Mouse (Mus musculus): ENCODE data around the gene Fyn. TPM values are rescaled to one million over a fixed set of nuclear protein-coding genes. Genes with fewer than 3 reads are reported as not detected.

Fyn gene
- polyA plus RNA-seq, 1 experiment from 2014 or later = 11.2 TPM

- H3K27ac ChIP-seq (replicated peaks) = no peak overlapping the region
- no peaks in the 10 kb centered on the region for H3K27me3 ChIP-seq (replicated peaks)
- no peak for ATAC-seq (ENCODE audit: extremely low read depth, insufficient number of reproducible peaks, low FRiP score, low TSS enrichment)
- WGBS = 73% methylated on average over 14 of the region's 14 CpGs
- H3K4me3 ChIP-seq = no peak overlapping the region
- H3K4me1 ChIP-seq = peaks cover 40% of the 10 kb centered on the region
- no peaks in the 10 kb centered on the region for H3K9me3 ChIP-seq
- no peak overlapping the region for H3K4me2 ChIP-seq
- peaks cover 4% of the 10 kb centered on the region for H3K36me3 ChIP-seq
- H3K9ac ChIP-seq = no peak overlapping the region
Measured at GRCm38 (mm10) chr10:39430074-39430764, 61.6 kb downstream of the Fyn start.

GRCm38 (mm10) chr10:39431265-39431664 is 62.6 kb downstream of the Fyn start:
- H3K36me3 ChIP-seq = no peaks in the 10 kb centered on the region
- H3K4me2 ChIP-seq = no peak overlapping the region
- no peaks in the 10 kb centered on the region for H3K27me3 ChIP-seq (replicated peaks)
- no peaks in the 10 kb centered on the region for H3K9me3 ChIP-seq
- 62% methylated on average over 2 of the region's 2 CpGs for WGBS
- no peak for ATAC-seq (ENCODE audit: extremely low read depth, insufficient number of reproducible peaks, low FRiP score, low TSS enrichment)
- no peak overlapping the region for H3K9ac ChIP-seq
- H3K4me3 ChIP-seq = no peak overlapping the region
- peaks cover 40% of the 10 kb centered on the region for H3K4me1 ChIP-seq
- no peak overlapping the region for H3K27ac ChIP-seq (replicated peaks)

- H3K9ac ChIP-seq = no peak overlapping the region
- H3K4me3 ChIP-seq = no peak overlapping the region
- ATAC-seq (ENCODE audit: extremely low read depth, insufficient number of reproducible peaks, low FRiP score, low TSS enrichment) = no peak
- peaks cover 30% of the 10 kb centered on the region for H3K4me1 ChIP-seq
- H3K36me3 ChIP-seq = no peaks in the 10 kb centered on the region
- H3K27ac ChIP-seq (replicated peaks) = no peak overlapping the region
- H3K27me3 ChIP-seq (replicated peaks) = no peaks in the 10 kb centered on the region
- no peak overlapping the region for H3K4me2 ChIP-seq
- WGBS = 74% methylated on average over 14 of the region's 14 CpGs
- no peaks in the 10 kb centered on the region for H3K9me3 ChIP-seq
Measured at GRCm38 (mm10) chr10:39432648-39433568, 64.3 kb downstream of the Fyn start.

GRCm38 (mm10) chr10:39433893-39434292 is 65.2 kb downstream of the Fyn start:
- no peak for ATAC-seq (ENCODE audit: extremely low read depth, insufficient number of reproducible peaks, low FRiP score, low TSS enrichment)
- Histone ChIP-seq H3K36me3 (no peaks in the 10 kb centered on the region), H3K4me1 (peaks cover 30% of the 10 kb centered on the region), H3K9ac (no peak overlapping the region), H3K27ac (replicated peaks) (no peak overlapping the region), H3K9me3 (no peaks in the 10 kb centered on the region), H3K4me2 (no peak overlapping the region), H3K27me3 (replicated peaks) (no peaks in the 10 kb centered on the region), H3K4me3 (no peak overlapping the region)
- WGBS = 72% methylated on average over 7 of the region's 7 CpGs

- Histone ChIP-seq H3K4me3 (no peak overlapping the region), H3K4me1 (peaks cover 30% of the 10 kb centered on the region), H3K27ac (replicated peaks) (no peak overlapping the region), H3K4me2 (no peak overlapping the region), H3K9me3 (no peaks in the 10 kb centered on the region), H3K27me3 (replicated peaks) (no peaks in the 10 kb centered on the region), H3K36me3 (no peaks in the 10 kb centered on the region), H3K9ac (no peak overlapping the region)
- no peak for ATAC-seq (ENCODE audit: extremely low read depth, insufficient number of reproducible peaks, low FRiP score, low TSS enrichment)
- 66% methylated on average over 8 of the region's 8 CpGs for WGBS
Measured at GRCm38 (mm10) chr10:39434758-39435448, 66.2 kb downstream of the Fyn start.

GRCm38 (mm10) chr10:39438905-39439304 is 70.2 kb downstream of the Fyn start:
- Histone ChIP-seq H3K9me3 (no peaks in the 10 kb centered on the region), H3K4me3 (no peak overlapping the region), H3K4me2 (no peak overlapping the region), H3K27me3 (replicated peaks) (no peaks in the 10 kb centered on the region), H3K4me1 (peaks cover 4% of the 10 kb centered on the region), H3K27ac (replicated peaks) (no peak overlapping the region), H3K9ac (no peak overlapping the region), H3K36me3 (no peaks in the 10 kb centered on the region)
- ATAC-seq (ENCODE audit: extremely low read depth, insufficient number of reproducible peaks, low FRiP score, low TSS enrichment) = no peak
- WGBS = 71% methylated on average over 5 of the region's 5 CpGs

GRCm38 (mm10) chr10:39440506-39440905 is 71.9 kb downstream of the Fyn start:
- Histone ChIP-seq H3K27ac (replicated peaks) (no peak overlapping the region), H3K4me2 (no peak overlapping the region), H3K27me3 (replicated peaks) (no peaks in the 10 kb centered on the region), H3K9ac (no peak overlapping the region), H3K9me3 (no peaks in the 10 kb centered on the region), H3K36me3 (no peaks in the 10 kb centered on the region), H3K4me3 (no peak overlapping the region), H3K4me1 (no peaks in the 10 kb centered on the region)
- no peak for ATAC-seq (ENCODE audit: extremely low read depth, insufficient number of reproducible peaks, low FRiP score, low TSS enrichment)
- WGBS = 74% methylated on average over 9 of the region's 9 CpGs

- Histone ChIP-seq H3K4me3 (no peak overlapping the region), H3K4me2 (no peak overlapping the region), H3K36me3 (no peaks in the 10 kb centered on the region), H3K27ac (replicated peaks) (no peak overlapping the region), H3K9me3 (no peaks in the 10 kb centered on the region), H3K4me1 (no peaks in the 10 kb centered on the region), H3K9ac (no peak overlapping the region), H3K27me3 (replicated peaks) (no peaks in the 10 kb centered on the region)
- no peak for ATAC-seq (ENCODE audit: extremely low read depth, insufficient number of reproducible peaks, low FRiP score, low TSS enrichment)
Measured at GRCm38 (mm10) chr10:39441636-39442035, 73.0 kb downstream of the Fyn start.

- H3K4me1 ChIP-seq = no peaks in the 10 kb centered on the region
- H3K27ac ChIP-seq (replicated peaks) = no peak overlapping the region
- 51% methylated on average over 2 of the region's 2 CpGs for WGBS
- no peak overlapping the region for H3K4me3 ChIP-seq
- H3K4me2 ChIP-seq = no peak overlapping the region
- H3K9me3 ChIP-seq = no peaks in the 10 kb centered on the region
- no peak for ATAC-seq (ENCODE audit: extremely low read depth, insufficient number of reproducible peaks, low FRiP score, low TSS enrichment)
- no peak overlapping the region for H3K9ac ChIP-seq
- no peaks in the 10 kb centered on the region for H3K36me3 ChIP-seq
- H3K27me3 ChIP-seq (replicated peaks) = no peaks in the 10 kb centered on the region
Measured at GRCm38 (mm10) chr10:39443122-39443521, 74.5 kb downstream of the Fyn start.

GRCm38 (mm10) chr10:39443947-39444346 is 75.3 kb downstream of the Fyn start:
- Histone ChIP-seq H3K27ac (replicated peaks) (no peak overlapping the region), H3K9me3 (no peaks in the 10 kb centered on the region), H3K4me1 (peaks cover 8% of the 10 kb centered on the region), H3K4me3 (no peak overlapping the region), H3K9ac (no peak overlapping the region), H3K4me2 (no peak overlapping the region), H3K27me3 (replicated peaks) (no peaks in the 10 kb centered on the region), H3K36me3 (no peaks in the 10 kb centered on the region)
- ATAC-seq (ENCODE audit: extremely low read depth, insufficient number of reproducible peaks, low FRiP score, low TSS enrichment) = no peak

- H3K9ac ChIP-seq = no peak overlapping the region
- H3K4me1 ChIP-seq = peaks cover 26% of the 10 kb centered on the region
- no peaks in the 10 kb centered on the region for H3K36me3 ChIP-seq
- no peaks in the 10 kb centered on the region for H3K27me3 ChIP-seq (replicated peaks)
- H3K27ac ChIP-seq (replicated peaks) = no peak overlapping the region
- ATAC-seq (ENCODE audit: extremely low read depth, insufficient number of reproducible peaks, low FRiP score, low TSS enrichment) = no peak
- H3K9me3 ChIP-seq = no peaks in the 10 kb centered on the region
- H3K4me2 ChIP-seq = no peak overlapping the region
- no peak overlapping the region for H3K4me3 ChIP-seq
- whole genome bisulfite sequencing = 82% methylated on average over 11 of the region's 11 CpGs
Measured at GRCm38 (mm10) chr10:39445870-39446269, 77.2 kb downstream of the Fyn start.

All from heart, embryonic 13.5 days (tissue).